Mouse (Mus musculus) layer of hippocampus, adult 18-20 months (tissue): ENCODE measurements around the gene Slc35f5. TPM values are rescaled to one million over a fixed set of nuclear protein-coding genes. Genes with fewer than 3 reads are reported as not detected.

Experiments
- DNase-seq, 2 experiments: peaks; one replicate each; pipeline ENCODE4 v3.0.0; 2022; ENCODE audit warnings: low spot score in 2 of 2
- total RNA-seq, 2 experiments: library from RNA; stranded (reverse); gene quantifications; 2 replicates each; pipeline ENCODE4 v1.2.3; 2021

Gene Slc35f5
- total RNA-seq, 2 experiments from 2014 or later, result 23.7 to 29.4 TPM

GRCm38 (mm10) chr1:125568126-125568525, 7.7 kb downstream of the Slc35f5 start:
- DNase-seq, result no peak

GRCm38 (mm10) chr1:125574219-125574618, 13.8 kb downstream of the Slc35f5 start:
- no peak for DNase-seq

- DNase-seq, result no peak
Observed at GRCm38 (mm10) chr1:125575458-125576114, 15.2 kb downstream of the Slc35f5 start.

- no peak for DNase-seq
Observed at GRCm38 (mm10) chr1:125576965-125577364, 16.6 kb downstream of the Slc35f5 start.

GRCm38 (mm10) chr1:125578091-125578490, 17.7 kb downstream of the Slc35f5 start:
- no peak for DNase-seq

- no peak for DNase-seq
Observed at GRCm38 (mm10) chr1:125581134-125581533, 20.7 kb downstream of the Slc35f5 start.

- DNase-seq, result no peak
Observed at GRCm38 (mm10) chr1:125603620-125604019, 43.2 kb downstream of the Slc35f5 start.

- DNase-seq, result peak; percentile 77 to 93
Observed at GRCm38 (mm10) chr1:125607087-125607803, 46.9 kb downstream of the Slc35f5 start.

GRCm38 (mm10) chr1:125624376-125625076, 64.1 kb downstream of the Slc35f5 start:
- DNase-seq, result no peak

- DNase-seq, result no peak
Observed at GRCm38 (mm10) chr1:125639501-125640253, 79.3 kb downstream of the Slc35f5 start.

GRCm38 (mm10) chr1:125643643-125644042, 83.2 kb downstream of the Slc35f5 start:
- no peak for DNase-seq

Other genes with a start within 250 kb of the Slc35f5 start
- 100 to 1,000 TPM; 346 to 362 TPM for gene Actr3, start 124.9 kb upstream of the Slc35f5 start, total RNA-seq
- under 1 TPM in 1 of 2 experiments, not detected in 1; 0.27 TPM for gene Gpr39, start 116.4 kb downstream of the Slc35f5 start, total RNA-seq